Mouse (Mus musculus): Measurements from ENCODE around the gene Limk2. TPM values are rescaled to one million over a fixed set of nuclear protein-coding genes. Genes with fewer than 3 reads are reported as not detected.

Limk2 gene
- polyA plus RNA-seq, 1 experiment from 2014 or later: 159 TPM

- WGBS: 95% methylated on average over 6 of the region's 6 CpGs
- H3K9ac ChIP-seq (ENCODE audit: low read depth, low read length): no peak overlapping the region
- no peaks in the 10 kb centered on the region for H3K4me1 ChIP-seq (ENCODE audit: control insufficient read depth, insufficient read depth, low read depth, low read length)
- H3K27ac ChIP-seq (ENCODE audit: low read depth, low read length): no peak overlapping the region
- H3K9me3 ChIP-seq (ENCODE audit: control insufficient read depth, low read length): no peaks in the 10 kb centered on the region
- no peak overlapping the region for H3K4me3 ChIP-seq (ENCODE audit: low read length)
- H3K27me3 ChIP-seq (replicated peaks; ENCODE audit: control insufficient read depth, insufficient read depth, low read length): no peaks in the 10 kb centered on the region
- H3K4me2 ChIP-seq (ENCODE audit: low read length): no peak overlapping the region
- ATAC-seq: no peak
- no peaks in the 10 kb centered on the region; the same call in 1 of the 2 replicates for H3K36me3 ChIP-seq (ENCODE audit: control insufficient read depth, insufficient read depth, low read length)
These were observed 27.7 kb downstream of the Limk2 start for GRCm38 (mm10) chr11:3381148-3381814.

- no peaks in the 10 kb centered on the region; the same call in 1 of the 2 replicates for H3K36me3 ChIP-seq (ENCODE audit: control insufficient read depth, insufficient read depth, low read length)
- WGBS: 85% methylated on average over 4 of the region's 4 CpGs
These were observed 29.6 kb downstream of the Limk2 start for GRCm38 (mm10) chr11:3379427-3379826.

GRCm38 (mm10) chr11:3374741-3375140 is 34.2 kb downstream of the Limk2 start:
- H3K4me2 ChIP-seq (ENCODE audit: low read length): no peak overlapping the region; the same call in 1 of the 2 replicates
- H3K4me1 ChIP-seq (ENCODE audit: control insufficient read depth, insufficient read depth, low read depth, low read length): peaks cover 25% of the 10 kb centered on the region
- H3K27me3 ChIP-seq (replicated peaks; ENCODE audit: control insufficient read depth, insufficient read depth, low read length): no peaks in the 10 kb centered on the region
- no peaks in the 10 kb centered on the region for H3K36me3 ChIP-seq (ENCODE audit: control insufficient read depth, insufficient read depth, low read length)
- H3K4me3 ChIP-seq (ENCODE audit: low read length): no peak overlapping the region
- no peaks in the 10 kb centered on the region for H3K9me3 ChIP-seq (ENCODE audit: control insufficient read depth, low read length)
- 72% methylated on average over 12 of the region's 12 CpGs for WGBS
- no peak overlapping the region for H3K9ac ChIP-seq (ENCODE audit: low read depth, low read length)
- no peak for ATAC-seq
- peak overlapping the region; percentile 64 for H3K27ac ChIP-seq (ENCODE audit: low read depth, low read length)

More at GRCm38 (mm10) chr11:3379427-3379826, 29.6 kb downstream of the Limk2 start:
- Histone ChIP-seq H3K9me3 (ENCODE audit: control insufficient read depth, low read length) (no peaks in the 10 kb centered on the region), H3K4me3 (ENCODE audit: low read length) (no peak overlapping the region), H3K4me2 (ENCODE audit: low read length) (no peak overlapping the region), H3K27me3 (replicated peaks; ENCODE audit: control insufficient read depth, insufficient read depth, low read length) (no peaks in the 10 kb centered on the region), H3K9ac (ENCODE audit: low read depth, low read length) (no peak overlapping the region), H3K27ac (ENCODE audit: low read depth, low read length) (no peak overlapping the region), H3K4me1 (ENCODE audit: control insufficient read depth, insufficient read depth, low read depth, low read length) (peaks cover 2% of the 10 kb centered on the region)
- no peak for ATAC-seq

- no peak for ATAC-seq
- H3K4me3 ChIP-seq (ENCODE audit: low read length): no peak overlapping the region
- no peaks in the 10 kb centered on the region for H3K27me3 ChIP-seq (replicated peaks; ENCODE audit: control insufficient read depth, insufficient read depth, low read length)
- H3K4me1 ChIP-seq (ENCODE audit: control insufficient read depth, insufficient read depth, low read depth, low read length): peaks cover 29% of the 10 kb centered on the region
- no peaks in the 10 kb centered on the region for H3K36me3 ChIP-seq (ENCODE audit: control insufficient read depth, insufficient read depth, low read length)
- no peaks in the 10 kb centered on the region for H3K9me3 ChIP-seq (ENCODE audit: control insufficient read depth, low read length)
- H3K27ac ChIP-seq (ENCODE audit: low read depth, low read length): peak overlapping the region; percentile 64
- WGBS: 18% methylated on average over 7 of the region's 7 CpGs
- peak overlapping the region; percentile 9 for H3K4me2 ChIP-seq (ENCODE audit: low read length)
- H3K9ac ChIP-seq (ENCODE audit: low read depth, low read length): no peak overlapping the region
These were observed 34.7 kb downstream of the Limk2 start for GRCm38 (mm10) chr11:3374293-3374645.

GRCm38 (mm10) chr11:3373591-3374292 is 35.2 kb downstream of the Limk2 start:
- Histone ChIP-seq H3K9me3 (ENCODE audit: control insufficient read depth, low read length) (no peaks in the 10 kb centered on the region), H3K36me3 (ENCODE audit: control insufficient read depth, insufficient read depth, low read length) (no peaks in the 10 kb centered on the region), H3K4me2 (ENCODE audit: low read length) (peak overlapping the region; percentile 9), H3K27ac (ENCODE audit: low read depth, low read length) (peak overlapping the region; percentile 64), H3K27me3 (replicated peaks; ENCODE audit: control insufficient read depth, insufficient read depth, low read length) (no peaks in the 10 kb centered on the region), H3K4me3 (ENCODE audit: low read length) (no peak overlapping the region), H3K9ac (ENCODE audit: low read depth, low read length) (no peak overlapping the region), H3K4me1 (ENCODE audit: control insufficient read depth, insufficient read depth, low read depth, low read length) (peaks cover 34% of the 10 kb centered on the region)
- no peak for ATAC-seq
- 25% methylated on average over 7 of the region's 7 CpGs for WGBS

GRCm38 (mm10) chr11:3371599-3372295 is 37.2 kb downstream of the Limk2 start:
- no peaks in the 10 kb centered on the region for H3K27me3 ChIP-seq (replicated peaks; ENCODE audit: control insufficient read depth, insufficient read depth, low read length)
- H3K9me3 ChIP-seq (ENCODE audit: control insufficient read depth, low read length): no peaks in the 10 kb centered on the region
- peak overlapping the region; percentile 90 for H3K27ac ChIP-seq (ENCODE audit: low read depth, low read length)
- H3K4me2 ChIP-seq (ENCODE audit: low read length): peak overlapping the region; percentile 68
- H3K36me3 ChIP-seq (ENCODE audit: control insufficient read depth, insufficient read depth, low read length): no peaks in the 10 kb centered on the region
- peak overlapping the region; percentile 84 for H3K9ac ChIP-seq (ENCODE audit: low read depth, low read length)
- peak; percentile 57 for ATAC-seq
- H3K4me3 ChIP-seq (ENCODE audit: low read length): peak overlapping the region; percentile 72
- H3K4me1 ChIP-seq (ENCODE audit: control insufficient read depth, insufficient read depth, low read depth, low read length): peaks cover 39% of the 10 kb centered on the region
- 19% methylated on average over 7 of the region's 7 CpGs for WGBS

- peak; percentile 97 for ATAC-seq
- under 1% methylated on average over 24 of the region's 27 CpGs for WGBS
- H3K4me3 ChIP-seq (ENCODE audit: low read length): peak overlapping the region; percentile 72
These were observed 37.9 kb downstream of the Limk2 start for GRCm38 (mm10) chr11:3370928-3371598.

GRCm38 (mm10) chr11:3370162-3370561 is 38.8 kb downstream of the Limk2 start:
- H3K9ac ChIP-seq (ENCODE audit: low read depth, low read length): peak overlapping the region; percentile 84
- no peaks in the 10 kb centered on the region for H3K27me3 ChIP-seq (replicated peaks; ENCODE audit: control insufficient read depth, insufficient read depth, low read length)
- H3K4me1 ChIP-seq (ENCODE audit: control insufficient read depth, insufficient read depth, low read depth, low read length): peaks cover 39% of the 10 kb centered on the region
- peak overlapping the region; percentile 68 for H3K4me2 ChIP-seq (ENCODE audit: low read length)
- H3K4me3 ChIP-seq (ENCODE audit: low read length): peak overlapping the region; percentile 72
- H3K9me3 ChIP-seq (ENCODE audit: control insufficient read depth, low read length): no peaks in the 10 kb centered on the region
- no peaks in the 10 kb centered on the region for H3K36me3 ChIP-seq (ENCODE audit: control insufficient read depth, insufficient read depth, low read length)
- WGBS: 71% methylated on average over 2 of the region's 2 CpGs
- ATAC-seq: no peak
- no peak overlapping the region for H3K27ac ChIP-seq (ENCODE audit: low read depth, low read length)

More at GRCm38 (mm10) chr11:3370928-3371598, 37.9 kb downstream of the Limk2 start:
- H3K4me2 ChIP-seq (ENCODE audit: low read length): peak overlapping the region; percentile 68
- peak overlapping the region; percentile 84 for H3K9ac ChIP-seq (ENCODE audit: low read depth, low read length)
- no peaks in the 10 kb centered on the region for H3K9me3 ChIP-seq (ENCODE audit: control insufficient read depth, low read length)
- no peaks in the 10 kb centered on the region for H3K36me3 ChIP-seq (ENCODE audit: control insufficient read depth, insufficient read depth, low read length)
- no peaks in the 10 kb centered on the region for H3K27me3 ChIP-seq (replicated peaks; ENCODE audit: control insufficient read depth, insufficient read depth, low read length)
- H3K27ac ChIP-seq (ENCODE audit: low read depth, low read length): peak overlapping the region; percentile 90
- peaks cover 39% of the 10 kb centered on the region for H3K4me1 ChIP-seq (ENCODE audit: control insufficient read depth, insufficient read depth, low read depth, low read length)
